21 mouse cellular contexts compared by ENCODE assay signal in genomic region chr14:108635266-108635665, GRCm38 (mm10).
"Had no signal": no experiment of that assay in that cellular context is flagged by ENCODE, and none has a peak within 500 bp of the region (broad histone marks: within the 10 kb centered on the region; RNA-seq: fewer than 3 reads in every experiment).

No protein-coding gene starts in this region.

- DNase-seq: liver, embryonic 13.5 days; liver, postnatal 0 days; lung, postnatal 14 days; lung, postnatal 36 days; retina, postnatal 1 day; right cerebral cortex, adult 18-20 months; right cerebral cortex, postnatal 25 days; thymus, adult 2 months; thymus, postnatal 25 days; thymus, postnatal 4 days had no signal

- H3K36me3 ChIP-seq: liver, embryonic 13.5 days; liver, embryonic 15.5 days; lung, embryonic 15.5 days; midbrain, embryonic 13.5 days; midbrain, embryonic 15.5 days; neural tube, embryonic 13.5 days; neural tube, embryonic 15.5 days; stomach, embryonic 15.5 days had no signal

- ATAC-seq: liver, postnatal 0 days; midbrain, embryonic 13.5 days; midbrain, embryonic 15.5 days had no signal

- H3K9me3 ChIP-seq: liver, embryonic 13.5 days; liver, embryonic 15.5 days; lung, embryonic 15.5 days; megakaryocyte, embryonic 14.5 days; midbrain, embryonic 13.5 days; midbrain, embryonic 15.5 days; neural tube, embryonic 13.5 days; neural tube, embryonic 15.5 days; stomach, embryonic 15.5 days had no signal

- H3K4me1 ChIP-seq: liver, embryonic 13.5 days; liver, embryonic 15.5 days; lung, embryonic 15.5 days; megakaryocyte, embryonic 14.5 days; midbrain, embryonic 13.5 days; midbrain, embryonic 15.5 days; neural tube, embryonic 13.5 days; neural tube, embryonic 15.5 days; stomach, embryonic 15.5 days had no signal

- H3K27ac ChIP-seq: liver, embryonic 13.5 days; liver, embryonic 15.5 days; lung, embryonic 15.5 days; macrophage; midbrain, embryonic 13.5 days; midbrain, embryonic 15.5 days; neural tube, embryonic 13.5 days; neural tube, embryonic 15.5 days; stomach, embryonic 15.5 days; stomach, postnatal 0 days had no signal

- H3K27me3 ChIP-seq: liver, embryonic 13.5 days; liver, embryonic 15.5 days; lung, embryonic 15.5 days; megakaryocyte, embryonic 14.5 days; midbrain, embryonic 13.5 days; midbrain, embryonic 15.5 days; neural tube, embryonic 13.5 days; neural tube, embryonic 15.5 days; stomach, embryonic 15.5 days had no signal

- H3K4me3 ChIP-seq: liver, embryonic 13.5 days; liver, embryonic 15.5 days; lung, embryonic 15.5 days; megakaryocyte, embryonic 14.5 days; midbrain, embryonic 13.5 days; midbrain, embryonic 15.5 days; neural tube, embryonic 13.5 days; neural tube, embryonic 15.5 days; stomach, embryonic 15.5 days had no signal

- H3K9ac ChIP-seq: liver, embryonic 13.5 days; liver, embryonic 15.5 days; liver, postnatal 0 days; lung, embryonic 15.5 days; midbrain, embryonic 13.5 days; midbrain, embryonic 15.5 days; neural tube, embryonic 13.5 days; neural tube, embryonic 15.5 days; stomach, embryonic 15.5 days had no signal

- H3K4me2 ChIP-seq: liver, embryonic 13.5 days; liver, embryonic 15.5 days; lung, embryonic 15.5 days; midbrain, embryonic 11.5 days; midbrain, embryonic 13.5 days; midbrain, embryonic 15.5 days; neural tube, embryonic 13.5 days; neural tube, embryonic 15.5 days; stomach, embryonic 15.5 days had no signal
